Mouse (Mus musculus): ENCODE data around the gene S100a7a. TPM values are rescaled to one million over a fixed set of nuclear protein-coding genes. Genes with fewer than 3 reads are reported as not detected.

Gene S100a7a
- total RNA-seq, 2 experiments from 2014 or later, result 0.29 to 0.31 TPM

DNA sequence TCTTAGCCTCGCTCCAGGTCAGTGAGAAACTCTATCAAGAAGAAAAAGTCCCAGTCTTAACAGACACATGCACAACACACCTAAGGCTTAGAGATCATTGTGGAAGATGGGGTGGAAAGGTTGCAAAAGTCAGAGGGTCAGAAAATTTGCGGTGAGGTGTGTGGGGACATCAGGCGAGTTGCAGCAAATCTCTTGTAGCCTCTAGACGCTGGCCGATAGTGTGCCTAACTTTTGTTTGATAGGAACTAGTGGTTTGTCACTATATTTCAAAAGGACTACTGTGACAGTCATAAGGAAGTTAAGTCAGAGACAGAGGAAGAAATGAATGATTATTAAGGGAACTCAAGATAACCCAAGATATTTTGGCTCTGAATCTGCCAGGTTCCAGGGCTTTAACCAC lies 26.5 kb upstream of the S100a7a start:
- peak; percentile 87 for ATAC-seq (ENCODE audit: poor library complexity, severe bottlenecking)

GRCm38 (mm10) chr3:90627807-90628206 lies 26.0 kb upstream of the S100a7a start:
- ATAC-seq (ENCODE audit: poor library complexity, severe bottlenecking), result peak; percentile 39

DNA sequence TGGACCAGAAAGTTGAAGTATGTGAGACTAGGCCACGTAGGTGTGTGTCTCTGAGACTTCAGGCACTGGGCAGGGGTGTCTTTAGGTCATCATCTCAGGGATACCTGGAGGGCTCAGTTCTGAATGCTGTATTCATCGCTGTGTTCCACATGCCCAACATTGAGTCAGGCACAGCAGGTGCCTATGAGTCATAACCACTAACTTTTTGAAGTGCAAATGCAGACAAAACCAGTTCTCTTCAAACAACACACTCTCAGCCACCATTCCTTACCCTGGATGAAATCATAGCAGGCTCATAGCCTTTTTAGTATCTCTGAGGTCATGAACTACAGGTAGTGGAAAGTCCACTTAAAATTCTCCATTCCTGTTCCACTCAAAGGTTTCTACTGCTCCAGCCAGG lies 24.5 kb upstream of the S100a7a start:
- ATAC-seq (ENCODE audit: poor library complexity, severe bottlenecking), result no peak

DNA sequence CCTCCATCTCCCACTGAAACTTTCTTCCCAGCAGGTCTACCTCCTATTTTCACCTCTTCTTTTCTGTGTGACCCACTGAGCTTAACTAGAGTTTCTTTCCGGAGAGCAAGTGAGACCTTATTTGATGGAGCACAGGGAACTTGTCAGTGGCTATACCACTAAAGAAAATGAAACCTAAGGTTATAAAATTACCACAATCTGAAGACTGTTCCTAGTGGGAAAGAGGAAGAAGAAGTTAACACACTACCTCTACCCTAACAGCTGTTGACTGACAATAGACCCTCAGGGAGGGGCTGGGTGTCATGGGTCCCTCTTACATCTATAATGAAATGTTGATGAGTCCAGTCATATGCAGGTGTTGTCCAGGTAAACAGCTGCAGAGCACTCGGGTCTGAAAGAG lies 21.8 kb upstream of the S100a7a start:
- peak; percentile 41; the same call in 1 of the 2 replicates for ATAC-seq (ENCODE audit: poor library complexity, severe bottlenecking)

GRCm38 (mm10) chr3:90638511-90639275 lies 15.1 kb upstream of the S100a7a start:
- ATAC-seq (ENCODE audit: poor library complexity, severe bottlenecking), result no peak

DNA sequence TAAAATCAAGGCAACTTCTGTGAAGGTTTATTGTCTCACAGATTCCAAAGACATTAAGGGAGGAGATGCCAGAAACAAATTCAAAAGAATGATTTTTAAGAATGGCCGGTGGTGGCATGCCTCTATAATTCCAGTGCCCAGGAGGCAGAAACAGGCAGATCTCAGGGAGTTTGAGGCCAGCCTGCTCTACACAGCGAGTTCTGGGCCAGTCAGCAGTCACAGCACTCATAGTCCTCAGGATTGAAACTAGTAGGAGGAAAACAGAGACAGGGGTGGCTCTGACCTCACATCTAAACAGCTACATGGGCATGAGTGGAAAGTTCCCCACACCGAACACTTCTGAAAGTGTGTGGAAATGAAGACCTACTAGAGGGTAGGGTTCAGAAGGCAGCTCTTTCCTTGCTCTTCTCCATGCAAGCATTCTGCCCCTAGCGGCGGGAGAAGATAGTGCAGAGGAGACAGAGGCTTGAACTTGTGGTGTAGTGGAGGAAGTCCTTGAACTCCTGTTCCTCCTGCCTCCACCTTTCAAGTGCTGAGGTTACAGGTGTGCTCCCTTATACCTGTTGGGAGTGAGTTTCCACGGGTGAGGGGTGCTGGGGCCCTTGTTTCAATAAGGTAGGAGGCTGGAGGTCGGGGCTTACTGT lies 14.2 kb upstream of the S100a7a start:
- ATAC-seq (ENCODE audit: poor library complexity, severe bottlenecking), result peak; percentile 87

- ATAC-seq (ENCODE audit: poor library complexity, severe bottlenecking), result no peak
These were observed 12.8 kb upstream of the S100a7a start for GRCm38 (mm10) chr3:90640981-90641380.

DNA sequence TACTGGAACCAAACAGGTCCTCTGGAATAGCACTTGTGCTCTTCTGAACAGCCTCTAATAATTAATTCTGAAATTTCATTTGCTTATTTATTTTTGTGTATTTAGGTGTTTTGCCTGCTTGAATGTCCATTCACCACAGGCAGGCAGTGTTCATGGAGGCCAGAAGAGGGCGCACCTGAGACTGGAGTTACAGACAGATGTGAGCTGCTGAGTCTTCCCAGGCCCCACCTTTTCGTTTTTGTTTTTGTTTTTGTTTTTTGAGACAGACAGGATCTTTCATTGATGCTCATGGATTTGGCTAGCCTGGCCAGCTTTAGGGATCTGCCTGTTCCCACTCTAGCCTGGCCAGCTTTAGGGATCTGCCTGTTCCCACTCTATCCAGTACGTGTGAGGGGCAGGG lies 9.6 kb upstream of the S100a7a start:
- peak; percentile 77 for ATAC-seq (ENCODE audit: poor library complexity, severe bottlenecking)

- peak; percentile 38; the same call in 1 of the 2 replicates for ATAC-seq (ENCODE audit: poor library complexity, severe bottlenecking)
These were observed 6.5 kb upstream of the S100a7a start for GRCm38 (mm10) chr3:90647291-90647690.

GRCm38 (mm10) chr3:90648981-90649380 lies 4.8 kb upstream of the S100a7a start:
- no peak for ATAC-seq (ENCODE audit: poor library complexity, severe bottlenecking)

DNA sequence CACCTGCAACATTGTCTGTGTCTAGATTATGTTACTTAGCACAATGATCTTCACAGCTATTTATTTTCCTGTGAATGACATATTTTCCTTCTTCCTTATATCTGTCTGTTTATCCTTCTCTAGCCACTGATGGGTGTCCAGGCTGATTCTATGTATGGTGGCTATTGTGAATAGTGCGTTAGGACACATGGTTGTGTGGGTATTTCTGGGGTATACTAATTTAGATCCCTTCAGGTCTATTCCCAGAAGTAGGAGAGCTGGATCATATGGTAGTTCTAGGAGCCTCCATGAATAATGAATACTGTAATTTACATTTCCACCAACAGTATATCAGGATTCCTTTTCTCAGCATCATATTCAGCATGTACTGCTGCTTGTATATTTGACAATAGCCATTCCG lies 4.0 kb upstream of the S100a7a start:
- ATAC-seq (ENCODE audit: poor library complexity, severe bottlenecking), result no peak

DNA sequence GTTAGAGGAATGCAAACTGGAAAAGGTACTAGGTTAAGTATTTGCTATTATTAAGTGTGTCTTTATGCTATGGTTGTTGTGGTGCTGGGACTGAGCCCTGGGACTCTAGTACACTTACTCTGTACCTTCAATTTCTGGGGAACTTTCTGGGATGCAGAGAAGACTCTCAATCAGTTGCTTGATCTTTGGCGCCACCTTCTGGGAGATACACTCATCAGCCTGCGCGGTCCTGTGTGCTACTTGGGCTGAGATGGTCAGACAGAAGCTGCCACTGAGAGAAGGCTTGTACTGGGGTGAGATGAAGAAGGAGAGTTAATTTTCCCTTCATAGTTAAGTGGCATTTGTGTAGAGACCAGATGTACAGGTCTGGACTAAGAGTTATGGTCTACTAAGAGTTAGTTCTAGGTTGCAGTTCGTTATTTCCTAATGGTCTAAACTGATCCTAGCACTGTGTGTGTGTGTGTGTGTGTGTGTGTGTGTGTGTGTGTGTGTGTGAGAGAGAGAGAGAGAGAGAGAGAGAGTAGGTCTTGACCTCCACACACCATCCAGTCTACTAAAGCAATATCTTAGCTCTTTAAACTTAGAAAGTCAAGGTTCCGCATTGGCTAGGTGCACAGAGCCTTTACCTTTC lies 824 bp upstream of the S100a7a start:
- ATAC-seq (ENCODE audit: poor library complexity, severe bottlenecking), result peak; percentile 67

DNA sequence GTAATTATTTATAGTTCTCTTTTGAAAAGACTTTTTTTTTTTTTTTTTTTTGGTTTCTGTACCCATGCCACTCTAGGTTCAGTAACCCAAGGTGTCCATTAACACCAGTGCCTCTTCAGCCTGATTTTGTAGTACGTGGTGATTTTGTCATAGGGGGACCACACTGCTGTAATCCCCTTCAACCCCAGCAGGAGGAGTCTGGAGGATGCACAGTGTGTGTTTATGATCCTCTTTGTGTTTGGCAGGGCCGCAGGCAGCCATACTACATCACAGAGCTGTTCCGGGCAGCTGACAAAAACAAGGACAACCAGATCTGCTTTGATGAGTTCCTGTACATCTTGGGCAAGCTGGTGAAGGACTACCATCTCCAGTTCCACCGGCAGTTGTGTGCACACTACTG lies 3.6 kb downstream of the S100a7a start:
- peak; percentile 53 for ATAC-seq (ENCODE audit: poor library complexity, severe bottlenecking)

DNA sequence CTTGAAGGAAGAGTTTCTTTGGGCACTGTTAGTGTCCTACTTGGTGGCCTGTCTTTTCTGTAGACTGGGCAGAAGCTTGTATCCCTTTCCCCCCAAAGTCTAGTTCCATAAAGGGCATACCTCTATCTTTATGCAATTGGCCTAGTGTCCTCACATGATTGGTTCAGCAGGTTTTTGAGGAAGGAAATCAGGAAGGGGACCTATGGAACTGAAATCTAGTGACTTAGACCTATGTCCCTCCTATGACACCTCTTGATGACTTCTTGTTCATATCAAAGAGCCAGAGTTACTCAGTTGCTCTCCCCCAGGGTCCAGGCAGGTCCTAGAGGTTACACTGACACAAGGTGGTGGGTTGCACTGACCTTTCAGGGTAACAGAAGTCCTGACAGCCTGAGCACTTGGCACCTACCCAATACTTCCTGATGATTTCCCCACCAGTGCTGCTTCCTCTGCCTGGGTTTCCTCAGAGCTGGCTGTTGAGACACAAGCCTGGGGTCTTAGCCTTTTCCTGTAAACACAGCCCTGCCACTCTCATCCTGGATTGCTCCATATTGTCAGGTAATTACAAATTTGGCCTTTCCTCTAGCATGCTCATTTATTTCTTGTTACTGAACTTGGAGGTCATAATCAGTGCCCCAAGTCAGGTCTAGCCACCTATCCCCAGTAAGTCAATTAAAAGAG lies 5.7 kb downstream of the S100a7a start:
- peak; percentile 54 for ATAC-seq (ENCODE audit: poor library complexity, severe bottlenecking)

DNA sequence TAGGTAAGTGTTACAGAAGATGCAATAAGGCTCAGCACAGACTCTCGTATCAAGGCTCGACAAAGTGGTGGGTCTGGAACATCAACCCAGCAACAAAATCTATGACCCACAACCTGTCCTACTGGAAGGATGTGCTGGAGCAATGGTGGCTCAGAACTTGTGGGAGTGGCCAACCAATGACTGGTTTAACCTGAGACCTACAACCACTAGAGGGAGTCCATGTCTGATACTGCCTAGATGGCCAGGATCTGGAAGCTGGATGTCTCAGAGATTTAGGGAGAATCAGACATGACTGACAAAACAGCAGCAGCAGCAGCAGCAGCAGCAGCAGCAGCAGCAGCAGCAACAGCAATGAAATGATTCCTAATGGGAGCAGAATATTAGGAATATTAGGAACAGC lies 10.4 kb downstream of the S100a7a start:
- 0 out of 2 replicates have a peak, but pooled peaks have one; percentile 19 for ATAC-seq (ENCODE audit: poor library complexity, severe bottlenecking)

GRCm38 (mm10) chr3:90668846-90669245 lies 15.0 kb downstream of the S100a7a start, which contains the start of gene S100a8:
TSS of gene S100a8 (plus strand) at chr3:90668978.
- ATAC-seq (ENCODE audit: poor library complexity, severe bottlenecking), result peak; percentile 70

GRCm38 (mm10) chr3:90678656-90679055 lies 24.8 kb downstream of the S100a7a start:
- ATAC-seq (ENCODE audit: poor library complexity, severe bottlenecking), result peak; percentile 75

DNA sequence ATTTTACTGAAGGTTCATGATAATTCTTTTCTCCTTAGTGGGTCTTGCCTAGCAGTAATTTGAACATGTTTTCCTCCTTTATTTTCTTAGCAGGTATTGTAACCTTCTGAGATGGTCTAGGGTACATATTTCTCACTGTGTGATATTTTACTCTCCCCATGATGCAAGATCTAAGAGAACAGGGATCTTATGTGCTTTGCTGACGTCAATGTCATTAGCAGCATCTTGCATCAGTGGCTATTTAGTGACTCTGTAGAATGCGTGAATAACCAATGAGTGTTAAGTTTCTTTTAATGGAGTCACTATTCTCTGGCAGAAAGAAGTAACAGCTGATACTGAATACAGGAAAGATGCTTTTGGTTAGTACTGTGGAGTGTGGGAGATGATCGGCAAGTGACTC lies 30.1 kb downstream of the S100a7a start:
- peak; percentile 19; the same call in 1 of the 2 replicates for ATAC-seq (ENCODE audit: poor library complexity, severe bottlenecking)

- peak; percentile 53 for ATAC-seq (ENCODE audit: poor library complexity, severe bottlenecking)
These were observed 33.0 kb downstream of the S100a7a start for GRCm38 (mm10) chr3:90686835-90687234.

DNA sequence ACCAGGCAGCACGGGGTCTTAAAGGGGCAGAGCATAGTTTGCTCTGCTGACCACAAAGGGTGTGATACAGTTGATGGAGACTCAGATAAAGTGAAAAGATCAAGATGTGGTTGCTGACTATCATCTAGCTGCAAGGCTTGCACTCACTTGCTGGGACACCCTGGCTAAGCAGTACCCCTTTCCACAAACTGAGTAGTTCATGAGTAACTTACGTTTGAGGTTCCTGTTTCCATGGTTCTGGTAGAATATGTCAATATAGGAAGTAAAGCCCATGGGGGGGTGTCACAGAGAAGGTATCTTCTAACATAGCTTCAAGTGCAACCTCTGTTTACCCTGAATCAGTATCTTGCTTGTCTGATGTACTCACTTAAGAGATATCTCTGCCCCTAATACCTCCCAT lies 39.7 kb downstream of the S100a7a start:
- peak; percentile 23 for ATAC-seq (ENCODE audit: poor library complexity, severe bottlenecking)

- ATAC-seq (ENCODE audit: poor library complexity, severe bottlenecking), result peak; percentile 71
These were observed 41.8 kb downstream of the S100a7a start, which contains the start of gene S100a9 for GRCm38 (mm10) chr3:90695613-90696012. TSS of gene S100a9 (minus strand) at chr3:90695721.

All from megakaryocyte, adult 5-6 weeks (primary cell).